Mouse (Mus musculus): ENCODE measurements around the gene Ap1g1.
A peak's percentile ranks its signal among the peaks of the same experiment; 100 is the strongest.
"Not testable (repeated sequence)": the region's sequence is repeated elsewhere in the genome, so short reads cannot be mapped to it uniquely, and the experiment has no call there.

Gene Ap1g1

GRCm38 (mm10) chr8:109778280-109778977, at the start of gene Ap1g1:
TSS of gene Ap1g1 (plus strand) at chr8:109778554.
- peak; percentile 93 to 97 for DNase-seq (ENCODE audit: low spot score in 2 of 2)

- DNase-seq (ENCODE audit: low spot score in 2 of 2), result no peak
Measured at GRCm38 (mm10) chr8:109731012-109731411, 47.3 kb upstream of the Ap1g1 start.

- DNase-seq (ENCODE audit: low spot score in 2 of 2), result no peak
Measured at GRCm38 (mm10) chr8:109734018-109734417, 44.3 kb upstream of the Ap1g1 start.

DNA sequence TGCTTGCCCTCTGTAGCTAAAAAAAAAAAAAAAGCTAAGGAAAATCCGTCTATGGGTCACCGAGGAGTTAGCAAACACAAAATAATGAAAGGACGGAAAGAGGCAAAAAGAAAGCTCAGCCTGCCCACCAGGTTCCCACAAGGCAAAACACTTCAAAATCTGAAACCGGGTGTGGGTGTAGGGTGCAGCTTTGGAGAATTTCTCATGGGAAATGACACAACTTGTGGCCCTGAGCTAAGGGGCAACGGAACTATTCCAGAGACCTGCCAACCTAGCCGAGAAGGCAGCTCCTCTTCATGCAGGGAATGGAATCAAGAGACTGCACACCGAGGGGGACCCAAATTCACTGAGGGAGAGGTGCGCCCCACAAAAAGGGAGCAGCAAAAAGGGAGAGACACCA, 41.5 kb upstream of the Ap1g1 start:
- no peak for DNase-seq (ENCODE audit: low spot score in 2 of 2)

DNA sequence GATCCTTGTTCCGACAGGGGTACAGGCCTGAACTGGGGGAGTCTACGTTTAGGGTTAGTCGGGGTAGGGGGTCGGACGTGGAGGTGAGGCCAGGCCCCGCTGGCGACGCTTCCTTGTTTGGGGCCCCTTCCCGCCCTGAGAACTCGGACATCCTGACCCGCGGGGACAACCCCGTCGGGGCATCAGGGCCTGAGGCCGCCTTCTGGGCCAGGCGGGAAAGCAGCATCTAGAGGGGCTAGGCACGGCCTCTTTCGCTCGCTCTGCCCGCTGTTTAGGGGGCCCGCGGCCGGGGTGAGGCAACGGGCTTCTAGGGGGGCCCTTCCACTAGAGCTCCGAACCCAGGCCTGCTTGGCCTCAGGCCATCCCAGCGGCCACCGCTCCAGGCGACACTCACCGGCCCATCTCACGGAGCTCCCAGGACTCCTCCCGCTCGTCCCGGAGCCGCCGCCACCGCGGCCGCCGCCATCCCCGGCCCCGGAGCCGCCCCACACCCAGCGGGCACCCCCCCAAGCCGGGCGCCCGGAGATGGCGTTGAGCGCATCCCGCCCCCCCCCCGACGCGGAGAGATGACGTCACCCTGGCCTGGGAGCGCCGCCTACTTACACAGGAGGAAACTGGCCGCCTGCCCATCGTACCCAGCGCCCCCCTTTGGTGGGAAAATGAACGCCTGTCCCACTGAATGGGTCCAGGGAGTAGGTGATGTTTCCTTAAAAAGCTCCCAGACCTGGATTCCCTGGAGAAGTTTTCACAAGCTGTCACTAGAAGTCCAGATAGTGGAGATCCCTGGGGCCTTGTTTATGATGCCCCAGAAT, 40.9 kb upstream of the Ap1g1 start, which contains the start of gene Atxn1l:
Atxn1l (minus strand) TSS at position 503 of the 812 bp plus-strand sequence.
- peak; percentile 77 to 94 for DNase-seq (ENCODE audit: low spot score in 2 of 2)

DNA sequence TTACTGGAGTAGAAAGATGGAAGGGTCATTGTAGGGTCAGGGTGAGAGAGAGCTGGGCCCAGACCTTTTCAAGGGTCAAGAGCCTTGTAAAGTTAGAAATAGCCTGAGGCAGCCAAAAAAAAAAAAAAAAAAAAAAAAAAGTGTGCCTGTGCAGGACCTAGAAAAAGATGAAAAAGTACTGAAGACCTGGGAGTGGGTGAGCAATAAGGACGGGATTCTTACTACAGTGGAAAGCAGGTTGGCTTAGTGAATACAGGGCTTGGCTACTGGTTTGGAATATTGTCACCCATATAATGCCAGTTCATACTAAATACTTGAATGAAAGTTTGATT, 40.3 kb upstream of the Ap1g1 start:
- no peak for DNase-seq (ENCODE audit: low spot score in 2 of 2)

- no peak for DNase-seq (ENCODE audit: low spot score in 2 of 2)
Measured at GRCm38 (mm10) chr8:109747468-109748199, 30.7 kb upstream of the Ap1g1 start.

GRCm38 (mm10) chr8:109750274-109750673, 28.1 kb upstream of the Ap1g1 start:
- DNase-seq (ENCODE audit: low spot score in 2 of 2), result no peak

GRCm38 (mm10) chr8:109750699-109751098, 27.7 kb upstream of the Ap1g1 start:
- no peak for DNase-seq (ENCODE audit: low spot score in 2 of 2)

DNA sequence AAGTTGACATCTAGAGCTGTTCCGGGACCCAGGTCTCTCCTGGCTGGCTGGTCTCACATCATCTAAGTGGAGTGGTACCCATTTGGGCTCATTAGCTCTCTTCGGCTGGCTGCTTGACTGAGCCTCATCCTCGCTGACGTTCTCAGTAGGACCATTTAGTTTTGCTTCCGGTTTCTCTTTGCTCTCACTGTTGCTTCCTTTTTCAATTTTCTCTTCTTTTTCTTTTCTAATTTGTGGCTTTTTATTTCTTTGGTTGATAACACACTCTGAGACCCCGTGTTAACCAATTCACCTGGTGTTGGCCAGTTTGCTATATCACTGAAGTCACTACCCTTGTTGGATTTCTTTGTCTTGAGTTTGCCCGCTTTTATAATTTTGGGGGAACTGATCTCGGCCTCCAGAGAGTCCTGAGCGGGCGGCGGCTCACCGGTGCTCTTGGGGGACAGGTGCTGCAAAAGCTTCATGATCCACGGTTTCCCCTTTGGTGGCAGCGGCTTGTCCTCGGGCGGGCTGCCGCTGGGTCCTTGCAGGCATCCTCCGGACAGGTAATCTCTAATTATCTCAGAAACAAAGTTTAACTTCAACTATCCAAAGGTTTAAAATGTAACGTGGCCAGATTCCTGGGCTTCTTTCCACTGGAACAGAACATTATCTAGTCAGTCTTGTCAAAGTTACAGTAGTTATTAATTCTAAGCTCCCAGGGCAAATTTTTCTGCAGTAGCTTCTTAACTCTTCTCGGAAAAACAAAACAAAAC, 26.4 kb upstream of the Ap1g1 start:
- DNase-seq (ENCODE audit: low spot score in 2 of 2), result no peak

DNA sequence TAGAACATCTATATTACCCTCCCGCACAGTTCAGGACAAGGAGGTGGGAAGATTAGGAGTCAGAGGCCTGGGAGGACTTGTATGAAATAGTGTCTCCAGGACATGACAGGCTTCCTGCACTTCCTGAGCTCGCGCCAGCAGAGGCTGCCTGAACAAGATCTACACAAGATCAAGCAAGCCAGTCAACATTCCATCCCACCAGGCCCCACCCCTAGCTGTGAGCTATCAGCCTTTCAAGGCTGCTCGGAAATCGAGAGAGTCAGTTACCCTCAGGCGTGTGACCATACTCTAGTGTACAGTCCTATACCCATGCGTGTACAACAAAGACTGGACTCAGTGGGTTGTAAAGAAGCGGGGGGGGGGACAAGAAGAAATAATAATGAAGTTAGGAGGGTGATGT, 23.7 kb upstream of the Ap1g1 start:
- DNase-seq (ENCODE audit: low spot score in 2 of 2), result no peak

- not testable (repeated sequence) for DNase-seq (ENCODE audit: low spot score in 2 of 2)
Measured at GRCm38 (mm10) chr8:109755554-109755953, 22.8 kb upstream of the Ap1g1 start.

GRCm38 (mm10) chr8:109756849-109757248, 21.5 kb upstream of the Ap1g1 start:
- no peak for DNase-seq (ENCODE audit: low spot score in 2 of 2)

DNA sequence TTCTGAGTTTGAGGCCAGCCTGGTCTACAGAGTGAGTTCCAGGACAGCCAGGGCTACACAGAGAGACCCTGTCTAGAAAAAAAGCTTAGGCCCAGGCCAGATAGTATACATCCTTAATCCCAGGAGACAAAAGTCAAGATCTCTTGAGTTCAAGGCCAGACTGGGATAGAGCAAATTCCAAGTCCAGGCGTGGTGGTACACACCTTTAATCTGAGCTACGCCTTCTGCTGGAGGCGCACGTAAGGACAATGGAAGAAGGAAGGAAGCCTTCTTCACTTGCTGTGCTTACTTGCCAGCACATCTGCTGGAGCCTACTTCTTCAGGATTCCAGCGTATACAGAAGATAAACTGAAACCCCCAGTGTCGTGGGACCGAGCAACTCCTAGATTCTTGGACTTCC, 18.9 kb upstream of the Ap1g1 start:
- no peak for DNase-seq (ENCODE audit: low spot score in 2 of 2)

- DNase-seq (ENCODE audit: low spot score in 2 of 2), result no peak
Measured at GRCm38 (mm10) chr8:109760221-109760620, 18.1 kb upstream of the Ap1g1 start.

DNA sequence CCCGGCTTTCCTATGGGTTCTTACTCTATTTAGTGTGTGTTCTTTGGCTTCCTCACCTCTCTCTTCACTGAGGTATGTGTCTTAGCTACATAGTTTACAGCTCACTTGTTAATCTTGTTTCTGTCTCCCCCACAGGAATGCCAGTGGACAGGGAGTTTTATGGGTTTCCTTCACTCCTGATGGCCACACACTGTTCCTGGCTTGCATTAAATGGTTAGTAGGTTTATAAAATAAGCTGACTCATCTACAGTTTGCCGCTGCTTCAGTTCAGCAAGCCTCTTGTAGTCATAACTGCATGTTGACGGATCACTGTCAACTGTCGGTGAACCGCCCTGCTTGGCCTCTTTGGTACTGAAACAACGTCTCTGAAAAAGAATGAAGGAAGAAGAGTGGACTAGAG, 14.3 kb upstream of the Ap1g1 start:
- DNase-seq (ENCODE audit: low spot score in 2 of 2), result no peak

- DNase-seq (ENCODE audit: low spot score in 2 of 2), result no peak
Measured at GRCm38 (mm10) chr8:109766081-109766480, 12.3 kb upstream of the Ap1g1 start.

GRCm38 (mm10) chr8:109773154-109773553, 5.2 kb upstream of the Ap1g1 start:
- DNase-seq (ENCODE audit: low spot score in 2 of 2), result no peak

DNA sequence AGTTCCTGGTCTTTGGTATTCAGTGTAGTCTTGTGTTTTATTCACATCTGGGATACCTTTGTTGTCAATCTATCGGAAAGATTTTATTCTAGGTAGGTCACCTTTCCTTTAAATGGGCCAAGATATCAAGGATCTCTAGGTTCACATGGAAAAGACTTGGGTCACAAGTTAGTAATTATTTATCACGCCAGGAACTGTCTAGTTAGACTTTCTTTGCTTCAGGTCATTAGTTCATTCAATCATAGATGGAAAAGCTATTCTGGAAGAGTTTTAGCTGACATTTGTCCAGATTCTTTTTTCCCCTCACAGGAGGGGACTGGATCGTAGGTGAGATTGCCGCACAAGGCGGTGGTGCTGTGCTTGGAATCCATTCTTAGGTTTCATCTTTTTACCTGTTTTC, 503 bp upstream of the Ap1g1 start:
- no peak for DNase-seq (ENCODE audit: low spot score in 2 of 2)

DNA sequence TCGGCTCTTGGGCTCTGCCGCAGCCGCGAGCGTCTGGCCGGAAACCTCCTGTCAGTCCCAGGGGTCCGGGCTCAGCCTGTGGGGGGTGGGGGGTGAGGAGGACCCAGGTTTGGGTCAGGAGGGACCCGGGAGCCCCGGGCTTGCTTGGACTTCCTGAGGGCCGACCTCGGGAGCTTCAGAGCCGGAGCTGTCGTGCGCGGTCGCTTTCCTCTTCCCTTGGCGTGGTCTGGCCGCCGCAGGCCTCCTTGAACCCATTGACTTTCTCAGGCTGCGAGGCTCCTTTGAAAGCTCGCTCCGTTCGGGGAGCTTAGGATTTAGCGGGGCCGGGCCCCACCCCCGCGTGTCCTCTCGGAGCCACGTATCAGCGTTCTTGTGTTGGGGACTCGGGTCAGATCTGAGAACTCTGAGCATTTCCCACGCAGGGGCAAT, 653 bp downstream of the Ap1g1 start:
- DNase-seq (ENCODE audit: low spot score in 2 of 2), result no peak

DNA sequence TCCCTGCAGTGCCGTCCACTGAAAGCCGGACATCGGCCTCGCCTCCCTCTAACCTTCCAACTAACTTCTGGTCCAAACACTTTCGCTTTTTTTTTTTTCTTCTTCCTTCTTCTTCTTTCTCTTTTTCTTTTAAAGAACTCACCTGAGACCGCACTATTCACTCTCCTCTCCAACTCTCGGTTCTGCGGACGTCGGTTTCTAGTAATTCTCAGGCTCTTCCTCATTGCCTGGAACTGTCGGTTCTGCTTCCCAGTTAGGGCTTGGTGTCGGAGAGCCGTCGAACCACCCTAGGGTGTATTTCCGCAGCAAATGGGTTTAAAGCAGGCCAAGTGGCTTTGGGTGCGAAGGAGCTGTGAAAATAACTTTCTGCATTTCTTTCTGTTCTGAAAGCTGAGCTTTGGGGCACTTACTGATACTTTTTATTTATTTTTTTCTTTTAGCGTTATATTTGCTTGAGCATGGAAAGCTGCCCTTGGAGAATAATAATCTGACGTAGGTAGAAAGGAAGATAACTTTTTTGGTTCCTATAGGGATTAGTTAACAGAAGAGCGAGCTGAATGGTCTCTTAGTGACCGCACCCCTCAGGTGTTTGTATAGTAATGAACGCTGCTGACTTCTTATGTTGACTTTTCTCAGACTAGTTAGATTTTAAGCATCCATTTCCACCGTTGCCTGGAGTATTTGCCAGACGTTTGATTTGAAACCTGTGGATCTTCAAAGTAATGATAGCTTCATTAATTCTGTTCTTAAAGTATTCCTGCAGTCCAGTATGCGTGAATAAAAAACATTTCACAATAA, 1.3 kb downstream of the Ap1g1 start:
- DNase-seq (ENCODE audit: low spot score in 2 of 2), result peak in 1 of 2 experiments; percentile 2

Measured in cerebellum, postnatal 4 days (tissue).